9 mouse cellular contexts compared by ENCODE assay signal in the genomic region with DNA sequence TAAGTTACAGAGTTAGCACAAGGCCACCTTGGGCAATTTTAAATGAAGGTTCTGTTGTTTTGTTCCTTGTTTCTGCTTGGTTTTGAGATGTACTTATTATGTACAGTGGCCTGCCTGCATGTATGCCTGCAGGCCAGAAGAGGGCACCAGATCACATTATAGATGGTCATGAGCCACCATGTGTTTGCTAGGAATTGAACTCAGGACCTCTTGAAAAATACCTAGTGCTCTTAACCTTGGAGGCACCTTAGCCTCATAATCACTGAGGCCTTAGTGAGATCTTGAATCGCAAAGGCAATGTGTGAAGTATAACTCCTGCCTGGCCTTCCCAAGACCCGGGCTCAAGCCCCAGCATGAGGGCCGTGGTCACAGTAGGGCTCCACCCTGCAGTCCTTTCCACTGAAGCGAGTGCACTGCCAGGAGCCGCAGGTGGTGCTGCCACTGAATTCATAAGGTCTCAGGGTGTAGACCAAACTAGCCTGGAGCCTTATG. TPM values are rescaled to one million over a fixed set of nuclear protein-coding genes. Genes with fewer than 3 reads are reported as not detected.
A peak's percentile ranks its signal among the peaks of the same experiment; 100 is the strongest.
DNase-seq lines count a peak whose midpoint lies in the region; ATAC-seq and TF ChIP-seq lines count a peak whose summit lies in the region.
"Had no signal": no experiment of that assay in that cellular context is flagged by ENCODE, and none has a peak within 500 bp of the region (broad histone marks: within the 10 kb centered on the region; RNA-seq: fewer than 3 reads in every experiment).

No protein-coding gene starts in this region.

- peak; percentile 46; the same call in 1 of the 2 replicates for ATAC-seq in forebrain, embryonic 14.5 days
- ATAC-seq in forebrain, embryonic 11.5 days (replicated peaks; ENCODE audit: low FRiP score), result no peak; the same call in 1 of the 2 replicates
- 0 out of 2 replicates have a peak, but pooled peaks have one; percentile 21 for ATAC-seq in intestine, embryonic 16.5 days
- ATAC-seq: hindbrain, embryonic 16.5 days had no signal

- H3K27me3 ChIP-seq in forebrain, embryonic 14.5 days (replicated peaks; ENCODE audit: control insufficient read depth, insufficient read depth, low read length), result no peaks in the 10 kb centered on the region
- H3K27me3 ChIP-seq in forebrain, embryonic 11.5 days (ENCODE audit: control insufficient read depth, insufficient read depth, low read length), result no peaks in the 10 kb centered on the region
- H3K27me3 ChIP-seq in spleen, adult 2 months (ENCODE audit: control insufficient read depth, insufficient read depth, low read length), result no peaks in the 10 kb centered on the region
- H3K27me3 ChIP-seq in intestine, embryonic 16.5 days (replicated peaks; ENCODE audit: control insufficient read depth, insufficient read depth, low read length), result no peaks in the 10 kb centered on the region

- no peak overlapping the region for H3K4me3 ChIP-seq in forebrain, embryonic 14.5 days (ENCODE audit: low read depth, low read length)
- no peak overlapping the region for H3K4me3 ChIP-seq in forebrain, embryonic 11.5 days (ENCODE audit: low read depth, low read length)
- no peak overlapping the region for H3K4me3 ChIP-seq in spleen, adult 2 months (ENCODE audit: extremely low read depth, insufficient read depth, insufficient read length)
- H3K4me3 ChIP-seq in intestine, embryonic 16.5 days (ENCODE audit: low read length), result no peak overlapping the region

- H3K9ac ChIP-seq in forebrain, embryonic 14.5 days (ENCODE audit: low read length), result no peak overlapping the region
- H3K9ac ChIP-seq in forebrain, embryonic 11.5 days (ENCODE audit: low read length), result no peak overlapping the region
- H3K9ac ChIP-seq in intestine, embryonic 16.5 days (ENCODE audit: low read depth, low read length), result no peak overlapping the region

- H3K4me2 ChIP-seq in forebrain, embryonic 14.5 days (ENCODE audit: low read length), result no peak overlapping the region
- no peak overlapping the region for H3K4me2 ChIP-seq in forebrain, embryonic 11.5 days (ENCODE audit: low read depth, low read length, severe bottlenecking)
- no peak overlapping the region for H3K4me2 ChIP-seq in intestine, embryonic 16.5 days (ENCODE audit: low read depth, low read length)

- no peak overlapping the region for H3K27ac ChIP-seq in forebrain, embryonic 14.5 days (ENCODE audit: low read depth, low read length)
- H3K27ac ChIP-seq in forebrain, embryonic 11.5 days (ENCODE audit: low read depth, low read length), result no peak overlapping the region
- no peak overlapping the region for H3K27ac ChIP-seq in spleen, adult 2 months (ENCODE audit: insufficient read depth, low read length)
- no peak overlapping the region for H3K27ac ChIP-seq in intestine, embryonic 16.5 days (ENCODE audit: low read length)

- peaks cover 7% of the 10 kb centered on the region; the same call in 1 of the 2 replicates for H3K4me1 ChIP-seq in forebrain, embryonic 14.5 days (ENCODE audit: control insufficient read depth, insufficient read depth, low read length)
- 0 out of 2 replicates have a peak, but pooled peaks cover 2% of the 10 kb centered on the region for H3K4me1 ChIP-seq in forebrain, embryonic 11.5 days (replicated peaks; ENCODE audit: control insufficient read depth, insufficient read depth, low read length)
- H3K4me1 ChIP-seq in spleen, adult 2 months (ENCODE audit: control insufficient read depth, insufficient read depth, insufficient read length), result peaks cover under 1% of the 10 kb centered on the region; the same call in 1 of the 2 replicates
- peaks cover 15% of the 10 kb centered on the region for H3K4me1 ChIP-seq in intestine, embryonic 16.5 days (ENCODE audit: control insufficient read depth, insufficient read depth, low read length)

- DNase-seq in forebrain, embryonic 14.5 days (ENCODE audit: low spot score), result peak; percentile 55
- DNase-seq in forebrain, embryonic 11.5 days (ENCODE audit: low spot score), result no peak
- peak in 1 of 2 experiments; percentile 31 for DNase-seq in spleen, adult 2 months (ENCODE audit: low read depth in 1 of 2, low spot score in 2 of 2)
- DNase-seq in spleen, adult 12 weeks (ENCODE audit: low spot score), result no peak
- DNase-seq in thymus, postnatal 4 days, result peak; percentile 60
- no peak for DNase-seq in cerebellum, postnatal 36 days
- DNase-seq in urinary bladder, adult 18-20 months (ENCODE audit: low spot score in 2 of 2), result no peak

- 89% methylated on average over 5 of the region's 5 CpGs for WGBS in forebrain, embryonic 14.5 days
- 85% methylated on average over 5 of the region's 5 CpGs for WGBS in forebrain, embryonic 11.5 days
- 88% methylated on average over 5 of the region's 5 CpGs for WGBS in spleen, adult 2 months
- 95% methylated on average over 5 of the region's 5 CpGs for WGBS in intestine, embryonic 16.5 days

- H3K9me3 ChIP-seq in forebrain, embryonic 14.5 days (replicated peaks; ENCODE audit: control insufficient read depth, low read length), result no peaks in the 10 kb centered on the region
- H3K9me3 ChIP-seq in forebrain, embryonic 11.5 days (ENCODE audit: control insufficient read depth, low read length), result no peaks in the 10 kb centered on the region
- H3K9me3 ChIP-seq in intestine, embryonic 16.5 days (ENCODE audit: control insufficient read depth, low read length), result no peaks in the 10 kb centered on the region

- TF ChIP-seq POLR2A in spleen, adult 2 months (IDR thresholded peaks at IDR 0.05; ENCODE audit: low read depth, low read length), result no peak

- H3K36me3 ChIP-seq in forebrain, embryonic 14.5 days (ENCODE audit: control insufficient read depth, insufficient read depth, low read length), result no peaks in the 10 kb centered on the region
- H3K36me3 ChIP-seq in forebrain, embryonic 11.5 days (ENCODE audit: control insufficient read depth, insufficient read depth, low read length), result no peaks in the 10 kb centered on the region; the same call in 1 of the 2 replicates
- H3K36me3 ChIP-seq in spleen, adult 2 months (ENCODE audit: control insufficient read depth, insufficient read depth, low read length), result no peaks in the 10 kb centered on the region
- no peaks in the 10 kb centered on the region for H3K36me3 ChIP-seq in intestine, embryonic 16.5 days (ENCODE audit: control insufficient read depth, insufficient read depth, low read length)

- peak; percentile 36; the same call in 1 of the 2 replicates for TF ChIP-seq CTCF in spleen, adult 2 months (IDR thresholded peaks at IDR 0.05; ENCODE audit: extremely low read depth, insufficient read depth, insufficient read length, insufficient replicate concordance)

RNA-seq across cellular contexts. Expression of a gene that starts 6.6 kb away (rescaled TPM):
- 79.8 and 85.0 TPM in 2 replicates for polyA plus RNA-seq in forebrain, embryonic 14.5 days (2014; fragmentation: Nextera tagmentation; extraction: Ambion mirVana)
- polyA plus RNA-seq in forebrain, embryonic 11.5 days (2014; fragmentation: Nextera tagmentation; extraction: Ambion mirVana), result 119 and 123 TPM in 2 replicates
- 8.0 and 9.9 TPM in 2 replicates for polyA plus RNA-seq in spleen, adult 2 months (2012; rRNA removed)
- 34.2 and 58.2 TPM in 2 replicates for polyA plus RNA-seq in intestine, embryonic 16.5 days (2015; fragmentation: Nextera tagmentation; extraction: Ambion mirVana)

RNA-seq across cellular contexts. Expression of a gene that starts 42.4 kb away (rescaled TPM):
- 423 and 444 TPM in 2 replicates for polyA plus RNA-seq in forebrain, embryonic 14.5 days (2014; fragmentation: Nextera tagmentation; extraction: Ambion mirVana)
- 499 and 501 TPM in 2 replicates for polyA plus RNA-seq in forebrain, embryonic 11.5 days (2014; fragmentation: Nextera tagmentation; extraction: Ambion mirVana)
- 21.5 and 26.4 TPM in 2 replicates for polyA plus RNA-seq in spleen, adult 2 months (2012; rRNA removed)
- polyA plus RNA-seq in intestine, embryonic 16.5 days (2015; fragmentation: Nextera tagmentation; extraction: Ambion mirVana), result 251 and 288 TPM in 2 replicates

RNA-seq across cellular contexts. Expression of a gene that starts 55.6 kb away (rescaled TPM):
- 284 and 324 TPM in 2 replicates for polyA plus RNA-seq in forebrain, embryonic 14.5 days (2014; fragmentation: Nextera tagmentation; extraction: Ambion mirVana)
- polyA plus RNA-seq in forebrain, embryonic 11.5 days (2014; fragmentation: Nextera tagmentation; extraction: Ambion mirVana), result 330 and 345 TPM in 2 replicates
- 27.3 and 27.8 TPM in 2 replicates for polyA plus RNA-seq in spleen, adult 2 months (2012; rRNA removed)
- 346 and 385 TPM in 2 replicates for polyA plus RNA-seq in intestine, embryonic 16.5 days (2015; fragmentation: Nextera tagmentation; extraction: Ambion mirVana)

Comparison
In these comparisons a context has a peak if more than half of its experiments do, and no peak if none do; other contexts are left out.
1. DNase-seq: peak in forebrain, embryonic 14.5 days (single experiment) and thymus, postnatal 4 days (single experiment); none in forebrain, embryonic 11.5 days (single experiment), spleen, adult 12 weeks (single experiment), cerebellum, postnatal 36 days (0 of 2) and urinary bladder, adult 18-20 months (0 of 2).